Mouse (Mus musculus) stomach, embryonic 15.5 days (tissue): ENCODE measurements around the gene Sema4g. TPM values are rescaled to one million over a fixed set of nuclear protein-coding genes. Genes with fewer than 3 reads are reported as not detected.

Source experiments
- ATAC-seq: fragments of 200-750 bp; cut with Nextera tagmentation; 2 replicates; pipeline ENCODE4 v1.8.0; 2017; ENCODE audit warnings: low read depth, moderate number of reproducible peaks, moderate TSS enrichment; ENCODE audit not compliant: insufficient read depth, low FRiP score
- H3K27ac ChIP-seq: fragments of 300-500 bp; sonication (generic); 2 replicates; pipeline ENCODE4 v1.5.1; 2015; ENCODE audit warnings: mild to moderate bottlenecking, inconsistent platforms
- H3K27me3 ChIP-seq: fragments of 300-500 bp; sonication (generic); replicated peaks from 2 replicates; pipeline ENCODE4 v1.6.1; 2015; ENCODE audit warnings: inconsistent platforms
- H3K36me3 ChIP-seq: fragments of 300-500 bp; sonication (generic); 2 replicates; pipeline ENCODE4 v1.6.1; 2015; ENCODE audit warnings: inconsistent platforms
- H3K4me1 ChIP-seq: fragments of 300-500 bp; sonication (generic); 2 replicates; pipeline ENCODE4 v1.6.1; 2015; ENCODE audit warnings: inconsistent platforms
- H3K4me2 ChIP-seq: fragments of 300-500 bp; sonication (generic); 2 replicates; pipeline ENCODE4 v1.6.1; 2015; ENCODE audit warnings: mild to moderate bottlenecking, inconsistent platforms
- H3K4me3 ChIP-seq: fragments of 300-500 bp; sonication (generic); replicated peaks from 2 replicates; pipeline ENCODE4 v1.5.1; 2015; ENCODE audit warnings: inconsistent platforms
- H3K9ac ChIP-seq: fragments of 300-500 bp; sonication (generic); 2 replicates; pipeline ENCODE4 v1.6.1; 2015; ENCODE audit warnings: inconsistent platforms
- H3K9me3 ChIP-seq: fragments of 300-500 bp; sonication (generic); 2 replicates; pipeline ENCODE4 v1.6.1; 2016; ENCODE audit warnings: inconsistent platforms
- WGBS: fragments of 180-500 bp; shearing (Covaris S2); methylation state at CpG from one replicate; pipeline ENCODE4 v1.1.7; 2015; 5-methylcytosine and 5-hydroxymethylcytosine counted together
- polyA plus RNA-seq: library from polyadenylated mRNA; unstranded; fragments of >200 nt; fragmentation: Nextera tagmentation; extraction: Ambion mirVana; gene quantifications from 2 replicates; pipeline ENCODE4 v1.2.1, GENCODE M21; 2015

Gene Sema4g
- polyA plus RNA-seq, 1 experiment from 2014 or later: 6.5 TPM

- peaks cover 17% of the 10 kb centered on the region for H3K4me1 ChIP-seq
- H3K9ac ChIP-seq: no peak overlapping the region
- H3K27ac ChIP-seq: no peak overlapping the region
- no peaks in the 10 kb centered on the region for H3K9me3 ChIP-seq
- H3K4me2 ChIP-seq: no peak overlapping the region
- H3K27me3 ChIP-seq: no peaks in the 10 kb centered on the region
- ATAC-seq: no peak
- 68% methylated on average over 6 of the region's 6 CpGs for WGBS
- no peaks in the 10 kb centered on the region for H3K36me3 ChIP-seq
- H3K4me3 ChIP-seq: no peak overlapping the region
Measured at GRCm38 (mm10) chr19:44987004-44987403, 1.9 kb upstream of the Sema4g start.

- no peaks in the 10 kb centered on the region for H3K36me3 ChIP-seq
- no peaks in the 10 kb centered on the region for H3K27me3 ChIP-seq
- no peak overlapping the region for H3K27ac ChIP-seq
- H3K4me3 ChIP-seq: no peak overlapping the region
- H3K4me2 ChIP-seq: no peak overlapping the region
- H3K9ac ChIP-seq: no peak overlapping the region
- H3K9me3 ChIP-seq: no peaks in the 10 kb centered on the region
- no peak for ATAC-seq
- H3K4me1 ChIP-seq: peaks cover 17% of the 10 kb centered on the region
- 54% methylated on average over 6 of the region's 6 CpGs for WGBS
Measured at GRCm38 (mm10) chr19:44987851-44988250, 1.1 kb upstream of the Sema4g start.

GRCm38 (mm10) chr19:44988321-44988720 lies 580 bp upstream of the Sema4g start:
- no peak for ATAC-seq

GRCm38 (mm10) chr19:44989567-44990495 lies 930 bp downstream of the Sema4g start:
- 8% methylated on average over 22 of the region's 22 CpGs for WGBS
- no peak for ATAC-seq

More at GRCm38 (mm10) chr19:44988321-44988720, 580 bp upstream of the Sema4g start:
- peak overlapping the region; percentile 61; the same call in 1 of the 2 replicates for H3K4me3 ChIP-seq
- H3K9me3 ChIP-seq: no peaks in the 10 kb centered on the region
- no peaks in the 10 kb centered on the region for H3K36me3 ChIP-seq
- WGBS: 28% methylated on average over 9 of the region's 9 CpGs
- no peak overlapping the region for H3K9ac ChIP-seq
- no peak overlapping the region for H3K27ac ChIP-seq
- H3K27me3 ChIP-seq: no peaks in the 10 kb centered on the region
- H3K4me1 ChIP-seq: peaks cover 17% of the 10 kb centered on the region
- peak overlapping the region; percentile 95 for H3K4me2 ChIP-seq

GRCm38 (mm10) chr19:44991031-44991430 lies 2.1 kb downstream of the Sema4g start:
- H3K4me3 ChIP-seq: peak overlapping the region; percentile 61; the same call in 1 of the 2 replicates
- peak overlapping the region; percentile 53; the same call in 1 of the 2 replicates for H3K27ac ChIP-seq
- peak; percentile 49; the same call in 1 of the 2 replicates for ATAC-seq
- peak overlapping the region; percentile 95 for H3K4me2 ChIP-seq
- H3K36me3 ChIP-seq: no peaks in the 10 kb centered on the region
- H3K27me3 ChIP-seq: no peaks in the 10 kb centered on the region
- H3K9me3 ChIP-seq: no peaks in the 10 kb centered on the region
- H3K9ac ChIP-seq: no peak overlapping the region
- peaks cover 17% of the 10 kb centered on the region for H3K4me1 ChIP-seq
- WGBS: 59% methylated on average over 8 of the region's 8 CpGs

More at GRCm38 (mm10) chr19:44989567-44990495, 930 bp downstream of the Sema4g start:
- Histone ChIP-seq H3K27ac (peak overlapping the region; percentile 72; the same call in 1 of the 2 replicates), H3K4me3 (peak overlapping the region; percentile 61), H3K36me3 (no peaks in the 10 kb centered on the region), H3K4me2 (peak overlapping the region; percentile 95), H3K4me1 (peaks cover 17% of the 10 kb centered on the region), H3K9me3 (no peaks in the 10 kb centered on the region), H3K9ac (peak overlapping the region; percentile 51; the same call in 1 of the 2 replicates), H3K27me3 (no peaks in the 10 kb centered on the region)

GRCm38 (mm10) chr19:44992246-44992645 lies 3.3 kb downstream of the Sema4g start:
- H3K4me3 ChIP-seq: no peak overlapping the region
- no peak overlapping the region for H3K4me2 ChIP-seq
- H3K4me1 ChIP-seq: peaks cover 17% of the 10 kb centered on the region
- no peaks in the 10 kb centered on the region for H3K9me3 ChIP-seq
- 53% methylated on average over 7 of the region's 7 CpGs for WGBS
- no peak for ATAC-seq
- H3K27me3 ChIP-seq: no peaks in the 10 kb centered on the region
- no peak overlapping the region for H3K27ac ChIP-seq
- H3K9ac ChIP-seq: no peak overlapping the region
- no peaks in the 10 kb centered on the region for H3K36me3 ChIP-seq

- Histone ChIP-seq H3K27me3 (no peaks in the 10 kb centered on the region), H3K4me1 (peaks cover 17% of the 10 kb centered on the region), H3K4me3 (no peak overlapping the region), H3K36me3 (no peaks in the 10 kb centered on the region), H3K9ac (no peak overlapping the region), H3K4me2 (no peak overlapping the region), H3K9me3 (no peaks in the 10 kb centered on the region), H3K27ac (no peak overlapping the region)
- ATAC-seq: no peak
- WGBS: 68% methylated on average over 7 of the region's 7 CpGs
Measured at GRCm38 (mm10) chr19:44992712-44993111, 3.8 kb downstream of the Sema4g start.

GRCm38 (mm10) chr19:44997786-44998185 lies 8.9 kb downstream of the Sema4g start:
- no peak overlapping the region for H3K4me2 ChIP-seq
- no peak overlapping the region for H3K9ac ChIP-seq
- no peak overlapping the region for H3K4me3 ChIP-seq
- no peaks in the 10 kb centered on the region for H3K4me1 ChIP-seq
- no peaks in the 10 kb centered on the region for H3K27me3 ChIP-seq
- H3K36me3 ChIP-seq: peaks cover 5% of the 10 kb centered on the region; the same call in 1 of the 2 replicates
- no peak overlapping the region for H3K27ac ChIP-seq
- 78% methylated on average over 11 of the region's 11 CpGs for WGBS
- no peaks in the 10 kb centered on the region for H3K9me3 ChIP-seq
- no peak for ATAC-seq

- no peak for ATAC-seq
- Histone ChIP-seq H3K36me3 (peaks cover 5% of the 10 kb centered on the region; the same call in 1 of the 2 replicates), H3K9me3 (no peaks in the 10 kb centered on the region)
Measured at GRCm38 (mm10) chr19:44999647-45000046, 10.7 kb downstream of the Sema4g start.

GRCm38 (mm10) chr19:45002301-45002700 lies 13.4 kb downstream of the Sema4g start:
- Histone ChIP-seq H3K4me1 (peaks cover 14% of the 10 kb centered on the region), H3K27me3 (no peaks in the 10 kb centered on the region), H3K4me3 (no peak overlapping the region), H3K36me3 (peaks cover 5% of the 10 kb centered on the region; the same call in 1 of the 2 replicates), H3K4me2 (no peak overlapping the region), H3K9me3 (no peaks in the 10 kb centered on the region), H3K9ac (no peak overlapping the region), H3K27ac (no peak overlapping the region)
- no peak for ATAC-seq
- WGBS: 55% methylated on average over 3 of the region's 3 CpGs

More at GRCm38 (mm10) chr19:44999647-45000046, 10.7 kb downstream of the Sema4g start:
- H3K9ac ChIP-seq: no peak overlapping the region
- no peaks in the 10 kb centered on the region for H3K4me1 ChIP-seq
- H3K27me3 ChIP-seq: no peaks in the 10 kb centered on the region
- no peak overlapping the region for H3K4me2 ChIP-seq
- 86% methylated on average over 8 of the region's 8 CpGs for WGBS
- H3K27ac ChIP-seq: no peak overlapping the region
- no peak overlapping the region for H3K4me3 ChIP-seq

- Histone ChIP-seq H3K27me3 (no peaks in the 10 kb centered on the region), H3K27ac (no peak overlapping the region), H3K9me3 (no peaks in the 10 kb centered on the region), H3K4me2 (no peak overlapping the region), H3K4me1 (peaks cover 25% of the 10 kb centered on the region), H3K9ac (no peak overlapping the region), H3K4me3 (no peak overlapping the region), H3K36me3 (peaks cover 5% of the 10 kb centered on the region; the same call in 1 of the 2 replicates)
- ATAC-seq: no peak
- 82% methylated on average over 7 of the region's 7 CpGs for WGBS
Measured at GRCm38 (mm10) chr19:45003740-45004516, 15.0 kb downstream of the Sema4g start.
